Mouse (Mus musculus) heart, adult 2 months (tissue): Measurements from ENCODE around the gene Inafm2. TPM values are rescaled to one million over a fixed set of nuclear protein-coding genes. Genes with fewer than 3 reads are reported as not detected.

ENCODE experiments used
- DNase-seq, 2 experiments: peaks; one replicate each; pipeline ENCODE4 v3.0.0; 2021
- H3K27ac ChIP-seq: fragments of 200-600 bp; 2 replicates; pipeline ENCODE4 v1.8.1; 2022
- H3K27me3 ChIP-seq: fragments of 200-500 bp; 2 replicates; pipeline ENCODE4 v1.6.1; 2012; ENCODE audit warnings: mild to moderate bottlenecking, low read length, inconsistent platforms, mixed read lengths; ENCODE audit not compliant: control insufficient read depth, insufficient read depth
- H3K36me3 ChIP-seq: fragments of 200-500 bp; 2 replicates; pipeline ENCODE4 v1.6.1; 2012; ENCODE audit warnings: low read length, inconsistent platforms; ENCODE audit not compliant: control insufficient read depth, insufficient read depth
- H3K4me1 ChIP-seq: fragments of 200-500 bp; 2 replicates; pipeline ENCODE4 v1.6.1; 2011; ENCODE audit warnings: low read length; ENCODE audit not compliant: control insufficient read depth, insufficient read depth
- H3K4me3 ChIP-seq: fragments of 200-600 bp; 2 replicates; pipeline ENCODE4 v1.8.1; 2022
- H3K79me2 ChIP-seq: fragments of 200-500 bp; replicated peaks from 2 replicates; pipeline ENCODE4 v1.6.1; 2012; ENCODE audit warnings: mild to moderate bottlenecking, inconsistent platforms, low read length, moderate library complexity, mixed read lengths; ENCODE audit not compliant: control insufficient read depth, insufficient read depth
- H3K9ac ChIP-seq: fragments of 200-500 bp; 2 replicates; pipeline ENCODE4 v1.6.1; 2012; ENCODE audit warnings: low read depth, mild to moderate bottlenecking, control low read depth, inconsistent platforms, low read length, mixed read lengths
- CTCF ChIP-seq: fragments of 200-600 bp; IDR thresholded peaks from 2 replicates; pipeline ENCODE4 v1.8.1; 2022; ENCODE audit warnings: antibody characterized with exemption, mild to moderate bottlenecking, moderate library complexity
- EP300 ChIP-seq: fragments of 200-500 bp; IDR thresholded peaks from 2 replicates; pipeline ENCODE4 v1.6.1; 2011; ENCODE audit warnings: low read depth, low read length, control low read depth; ENCODE audit not compliant: insufficient read depth
- POLR2A ChIP-seq: fragments of 200-500 bp; IDR thresholded peaks from 2 replicates; pipeline ENCODE4 v1.6.1; 2011; ENCODE audit warnings: mild to moderate bottlenecking, low read depth, low read length, control low read depth; ENCODE audit not compliant: insufficient read depth
- WGBS: fragments of 180-500 bp; shearing (Covaris S2); methylation state at CpG from one replicate; pipeline ENCODE4 v1.1.7; 2018; 5-methylcytosine and 5-hydroxymethylcytosine counted together
- intact Hi-C: fragments of 180-260 bp; cut with DNase I; formaldehyde crosslinking; loops from one replicate; pipeline ENCODE4 v1.15.1; 2025
- polyA plus RNA-seq: library from polyadenylated mRNA; depleted of rRNA; stranded (reverse); fragments of >200 nt; gene quantifications from 2 replicates; pipeline ENCODE4 v1.2.3, GENCODE M21; 2012
- total RNA-seq, 2 experiments: library from RNA; stranded (reverse); gene quantifications; 2 replicates each; pipeline ENCODE4 v1.2.3; 2021

The Inafm2 gene
- total and polyA plus RNA-seq, 3 experiments: 8.8 to 34.9 (median 31.8) TPM

DNA sequence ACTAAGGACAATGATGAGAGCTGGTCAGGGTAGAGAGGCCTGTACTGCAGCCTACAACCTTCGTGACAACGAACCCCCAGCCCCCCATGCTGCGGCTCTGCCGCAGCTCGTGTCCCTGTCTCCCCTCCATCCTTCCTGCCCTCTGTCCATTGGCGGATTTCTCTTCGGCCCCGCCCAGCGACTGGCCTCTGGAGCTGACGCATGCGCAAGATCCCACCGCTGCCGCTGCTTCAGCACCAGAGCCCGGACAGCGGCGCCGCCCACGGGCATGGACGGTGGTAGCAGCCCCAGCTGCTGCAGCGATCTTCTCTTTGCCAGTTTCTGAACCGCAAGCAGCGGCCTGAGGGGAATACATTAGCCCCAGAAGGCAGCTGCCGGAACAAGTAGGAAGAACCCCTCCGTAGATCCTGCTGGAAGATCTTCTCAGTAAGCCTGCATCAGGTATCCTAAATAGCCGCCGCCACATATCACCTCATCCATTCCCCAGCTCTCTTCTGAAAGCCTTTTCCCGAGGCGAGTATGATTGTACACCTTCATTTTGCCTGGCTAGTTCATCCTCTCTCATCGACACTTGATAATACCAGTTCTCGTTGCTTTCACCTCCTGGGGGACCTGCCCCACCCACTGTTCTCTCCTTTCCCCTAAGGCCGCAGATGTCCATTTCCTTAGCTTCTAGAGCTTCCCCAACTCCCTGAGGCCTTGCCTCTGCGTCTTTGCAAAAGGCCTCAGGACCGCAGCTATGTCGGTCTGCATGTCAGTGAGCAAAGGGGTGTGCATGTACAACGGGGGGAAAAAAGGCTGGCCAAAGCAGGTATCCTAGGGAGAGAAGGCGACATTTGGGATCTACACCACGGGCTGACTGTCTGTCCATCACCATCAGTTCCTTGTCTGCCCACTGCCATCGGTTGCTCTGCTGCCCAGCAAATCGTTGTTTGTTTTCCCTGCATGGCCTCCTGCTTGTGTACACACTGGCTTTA, 34.2 kb downstream of the Inafm2 start, which contains the start of gene Disp2:
Gene Disp2 (plus strand): TSS at position 216 of the 977 bp plus-strand sequence.
- Histone ChIP-seq H3K27me3 (no peaks in the 10 kb centered on the region), H3K4me1 (peaks cover 2% of the 10 kb centered on the region; the same call in 1 of the 2 replicates), H3K4me3 (peak within 1 kb of the TSS; percentile 36), H3K36me3 (no peaks in the 10 kb centered on the region), H3K9ac (no peak within 1 kb of the TSS), H3K27ac (no peak within 1 kb of the TSS), H3K79me2 (no peaks in the 10 kb centered on the region)
- WGBS: 11% methylated on average over 39 of the region's 39 CpGs
- intact Hi-C loops: loop anchor here (1.0 kb wide), 1 partner anchor 36 kb away; no protein-coding TSS in a partner anchor
- DNase-seq: peak; percentile 92 to 93
- TF ChIP-seq EP300 (peak; percentile 56; the same call in 1 of the 2 replicates), POLR2A (0 out of 2 replicates have a peak, but pooled peaks have one; percentile 36), CTCF (peak; percentile 71)

DNA sequence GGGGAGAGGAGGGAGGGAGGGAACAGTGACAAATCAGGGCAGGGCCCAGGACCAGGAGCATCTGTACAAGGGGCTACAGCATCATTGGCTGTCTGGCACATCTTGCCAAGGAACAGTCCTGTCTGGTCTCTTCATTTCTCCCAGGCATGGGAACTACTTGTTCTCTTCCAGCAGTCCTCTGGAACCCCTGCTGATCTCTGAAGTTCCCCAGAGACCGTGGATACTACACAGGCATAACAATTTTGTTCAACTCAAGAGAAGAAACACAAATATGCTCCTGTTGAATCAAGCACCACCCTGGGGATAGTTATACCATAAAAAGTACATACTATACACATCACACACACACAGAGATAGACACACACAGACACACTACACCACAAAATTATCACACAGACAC, 35.6 kb downstream of the Inafm2 start:
- TF ChIP-seq EP300: no peak
- no peak for TF ChIP-seq POLR2A
- TF ChIP-seq CTCF: no peak
- Histone ChIP-seq H3K27ac (no peak overlapping the region), H3K27me3 (no peaks in the 10 kb centered on the region), H3K79me2 (no peaks in the 10 kb centered on the region), H3K4me3 (no peak overlapping the region), H3K4me1 (no peaks in the 10 kb centered on the region; the same call in 1 of the 2 replicates), H3K36me3 (no peaks in the 10 kb centered on the region), H3K9ac (no peak overlapping the region)
- intact Hi-C loops: no loop called here
- no peak for DNase-seq
- WGBS: 60% methylated on average over 1 of the region's 1 CpGs

DNA sequence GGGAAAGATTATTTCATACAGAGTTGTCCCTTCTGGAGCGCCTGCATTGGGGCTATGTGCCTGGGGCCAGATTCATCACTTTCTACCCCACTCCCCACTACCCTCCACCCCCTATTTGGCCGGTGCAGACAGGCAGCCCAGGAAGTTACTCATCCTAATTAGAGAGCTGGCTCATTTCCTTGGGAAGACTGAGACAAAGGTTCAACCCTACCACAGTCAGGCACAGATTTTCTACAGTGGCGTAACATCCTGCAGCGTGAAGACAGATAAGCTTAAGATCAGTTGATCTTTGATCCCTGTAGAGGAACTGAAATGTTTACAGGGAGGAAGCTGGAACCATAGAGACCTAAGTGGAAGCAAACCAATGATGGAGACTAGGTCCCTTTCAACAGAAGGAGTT, 36.7 kb downstream of the Inafm2 start:
- no peak overlapping the region for H3K9ac ChIP-seq
- 35% methylated on average over 4 of the region's 4 CpGs for WGBS
- TF ChIP-seq CTCF (no peak), POLR2A (no peak), EP300 (no peak)
- no peak overlapping the region for H3K27ac ChIP-seq
- H3K4me3 ChIP-seq: no peak overlapping the region
- no peak for DNase-seq
- no peaks in the 10 kb centered on the region for H3K27me3 ChIP-seq
- H3K4me1 ChIP-seq: no peaks in the 10 kb centered on the region
- no peaks in the 10 kb centered on the region for H3K79me2 ChIP-seq
- H3K36me3 ChIP-seq: no peaks in the 10 kb centered on the region
- intact Hi-C loops: no loop called here

DNA sequence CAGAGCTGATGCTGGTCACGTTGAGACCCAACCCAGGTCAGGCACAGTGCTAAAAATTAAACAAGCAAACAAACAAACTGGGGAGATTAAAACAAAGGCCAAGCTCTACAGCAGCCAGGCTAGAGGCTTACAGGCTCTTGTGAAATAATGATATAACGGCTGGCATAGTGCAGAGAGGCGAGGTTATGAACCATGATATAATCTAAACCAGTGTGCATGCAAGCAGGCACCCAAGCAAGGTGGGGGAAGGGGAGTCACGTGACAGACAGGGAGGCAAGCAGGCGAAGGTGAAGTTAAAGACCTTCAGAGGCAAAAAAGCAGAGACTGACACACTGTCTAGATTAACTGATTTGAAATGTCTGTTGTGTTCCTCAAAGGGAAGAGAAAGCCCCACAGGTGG, 37.5 kb downstream of the Inafm2 start:
- DNase-seq: no peak
- no peaks in the 10 kb centered on the region for H3K4me1 ChIP-seq
- H3K27me3 ChIP-seq: no peaks in the 10 kb centered on the region
- no peaks in the 10 kb centered on the region for H3K79me2 ChIP-seq
- WGBS: 62% methylated on average over 5 of the region's 5 CpGs
- H3K27ac ChIP-seq: no peak overlapping the region
- H3K36me3 ChIP-seq: no peaks in the 10 kb centered on the region
- TF ChIP-seq CTCF (no peak), POLR2A (no peak), EP300 (no peak)
- no peak overlapping the region for H3K4me3 ChIP-seq
- intact Hi-C loops: no loop called here
- no peak overlapping the region for H3K9ac ChIP-seq

DNA sequence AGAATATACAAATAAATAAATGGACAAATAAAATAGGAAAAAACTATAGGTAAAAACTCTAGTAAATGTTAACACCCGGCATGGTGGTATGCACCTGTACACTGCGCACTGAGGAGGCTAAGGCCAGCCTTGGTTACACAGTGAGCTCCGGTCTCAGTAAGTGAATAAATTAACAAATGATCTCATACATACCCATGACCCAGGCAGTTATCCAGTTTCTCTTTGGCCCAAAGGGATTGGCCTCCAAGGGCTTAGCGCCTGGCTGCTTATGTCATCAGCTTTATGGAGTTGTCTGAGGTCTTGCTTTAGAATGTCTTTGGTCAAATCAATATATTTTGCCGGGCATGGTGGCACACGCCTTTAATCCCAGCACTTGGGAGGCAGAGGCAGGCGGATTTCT, 38.1 kb downstream of the Inafm2 start:
- H3K4me1 ChIP-seq: no peaks in the 10 kb centered on the region
- DNase-seq: no peak
- H3K36me3 ChIP-seq: no peaks in the 10 kb centered on the region
- H3K27me3 ChIP-seq: no peaks in the 10 kb centered on the region
- TF ChIP-seq CTCF (no peak), EP300 (no peak), POLR2A (no peak)
- intact Hi-C loops: no loop called here
- no peak overlapping the region for H3K27ac ChIP-seq
- no peaks in the 10 kb centered on the region for H3K79me2 ChIP-seq
- WGBS: 91% methylated on average over 7 of the region's 7 CpGs
- no peak overlapping the region for H3K9ac ChIP-seq
- no peak overlapping the region for H3K4me3 ChIP-seq

DNA sequence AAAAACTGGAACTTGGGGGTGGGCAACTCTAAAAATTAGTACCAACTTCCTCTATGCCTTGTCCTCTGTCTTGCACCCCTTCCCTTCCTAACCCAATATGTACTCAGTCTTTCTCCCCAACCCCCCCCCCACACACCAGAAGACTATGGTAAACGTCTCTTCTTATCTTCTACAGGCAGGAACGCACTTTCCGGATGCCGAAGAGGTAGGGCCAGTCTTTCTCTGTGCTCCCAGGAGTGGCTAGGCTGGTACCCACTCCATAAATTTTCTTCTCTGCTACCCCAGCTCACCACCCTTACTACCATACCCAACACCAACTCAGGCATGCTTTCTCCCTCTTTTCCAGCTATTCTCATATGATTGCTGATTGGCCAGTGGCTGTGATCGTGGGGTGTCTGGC, 41.0 kb downstream of the Inafm2 start:
- Histone ChIP-seq H3K9ac (no peak overlapping the region), H3K27me3 (no peaks in the 10 kb centered on the region), H3K79me2 (no peaks in the 10 kb centered on the region), H3K36me3 (no peaks in the 10 kb centered on the region), H3K4me1 (peaks cover 1% of the 10 kb centered on the region; the same call in 1 of the 2 replicates), H3K4me3 (no peak overlapping the region), H3K27ac (no peak overlapping the region)
- intact Hi-C loops: no loop called here
- 65% methylated on average over 5 of the region's 5 CpGs for WGBS
- TF ChIP-seq CTCF: no peak
- TF ChIP-seq POLR2A: no peak
- no peak for TF ChIP-seq EP300
- no peak for DNase-seq
